Mouse (Mus musculus) lung, embryonic 16.5 days (tissue): ENCODE data around the gene Arhgef28. TPM values are rescaled to one million over a fixed set of nuclear protein-coding genes. Genes with fewer than 3 reads are reported as not detected.
"Not testable (repeated sequence)": the region's sequence is repeated elsewhere in the genome, so short reads cannot be mapped to it uniquely, and the experiment has no call there.

ENCODE experiments used
- ATAC-seq: fragments of 200-750 bp; cut with Nextera tagmentation; 2 replicates; pipeline ENCODE4 v1.8.0; 2017; ENCODE audit warnings: low read depth, mild to moderate bottlenecking, moderate library complexity
- H3K27ac ChIP-seq: fragments of 300-500 bp; sonication (generic); 2 replicates; pipeline ENCODE4 v1.5.1; 2014; ENCODE audit warnings: mild to moderate bottlenecking, control low read depth, low read length
- H3K27me3 ChIP-seq: fragments of 300-500 bp; sonication (generic); 2 replicates; pipeline ENCODE4 v1.6.1; 2014; ENCODE audit warnings: low read depth, low read length, mixed read lengths; ENCODE audit not compliant: control insufficient read depth, insufficient read depth
- H3K36me3 ChIP-seq: fragments of 300-500 bp; sonication (generic); 2 replicates; pipeline ENCODE4 v1.6.1; 2014; ENCODE audit warnings: low read length; ENCODE audit not compliant: control insufficient read depth, insufficient read depth
- H3K4me1 ChIP-seq: fragments of 300-500 bp; sonication (generic); replicated peaks from 2 replicates; pipeline ENCODE4 v1.6.1; 2014; ENCODE audit warnings: low read length, mixed read lengths; ENCODE audit not compliant: control insufficient read depth, insufficient read depth
- H3K4me2 ChIP-seq: fragments of 300-500 bp; sonication (generic); 2 replicates; pipeline ENCODE4 v1.6.1; 2014; ENCODE audit warnings: low read depth, low read length, control low read depth
- H3K4me3 ChIP-seq: fragments of 300-500 bp; sonication (generic); 2 replicates; pipeline ENCODE4 v1.5.1; 2014; ENCODE audit warnings: mild to moderate bottlenecking, low read length, control low read depth
- H3K9ac ChIP-seq: fragments of 300-500 bp; sonication (generic); 2 replicates; pipeline ENCODE4 v1.6.1; 2014; ENCODE audit warnings: low read length, control low read depth
- H3K9me3 ChIP-seq: fragments of 300-500 bp; sonication (generic); 2 replicates; pipeline ENCODE4 v1.6.1; 2016; ENCODE audit warnings: low read length; ENCODE audit not compliant: control insufficient read depth
- WGBS: fragments of 180-500 bp; shearing (Covaris S2); extraction: QIAGEN DNeasy Blood & Tissue Kit; methylation state at CpG from one replicate; pipeline ENCODE4 v1.1.7; 2014; 5-methylcytosine and 5-hydroxymethylcytosine counted together
- polyA plus RNA-seq: library from polyadenylated mRNA; unstranded; fragments of >200 nt; fragmentation: Nextera tagmentation; extraction: Ambion mirVana; gene quantifications from 2 replicates; pipeline ENCODE4 v1.2.1, GENCODE M21; 2015

Gene Arhgef28
- polyA plus RNA-seq, 1 experiment from 2014 or later = 21.7 TPM

DNA sequence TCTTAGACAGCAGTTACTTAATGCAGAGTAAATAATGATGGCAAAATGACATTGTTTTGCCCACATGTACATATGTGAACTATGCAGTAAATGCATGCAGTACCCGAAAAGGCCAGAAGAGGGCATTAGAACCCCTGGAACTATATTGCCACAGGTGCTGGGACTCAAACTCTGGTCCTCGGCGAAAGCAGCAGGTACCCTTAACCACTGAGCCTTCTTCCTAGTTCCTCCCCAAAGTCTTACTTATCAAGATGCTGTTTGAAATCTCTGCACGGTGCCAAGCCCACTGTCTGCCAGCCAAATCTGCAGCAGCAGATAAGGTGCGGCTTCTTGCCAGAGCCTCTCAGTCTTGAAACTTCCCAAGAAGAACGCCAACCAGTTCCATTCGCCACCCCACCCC is 181.1 kb downstream of the Arhgef28 start:
- Histone ChIP-seq H3K9me3 (no peaks in the 10 kb centered on the region), H3K9ac (no peak overlapping the region), H3K27ac (no peak overlapping the region), H3K4me3 (no peak overlapping the region), H3K4me1 (peaks cover 17% of the 10 kb centered on the region), H3K36me3 (no peaks in the 10 kb centered on the region), H3K4me2 (no peak overlapping the region), H3K27me3 (no peaks in the 10 kb centered on the region)
- ATAC-seq = no peak
- WGBS = 77% methylated on average over 7 of the region's 7 CpGs

GRCm38 (mm10) chr13:98024680-98025079 is 181.6 kb downstream of the Arhgef28 start:
- no peaks in the 10 kb centered on the region for H3K9me3 ChIP-seq
- H3K9ac ChIP-seq = no peak overlapping the region
- H3K36me3 ChIP-seq = no peaks in the 10 kb centered on the region
- 90% methylated on average over 12 of the region's 12 CpGs for WGBS
- H3K4me2 ChIP-seq = no peak overlapping the region
- no peak for ATAC-seq
- H3K4me3 ChIP-seq = no peak overlapping the region
- no peak overlapping the region for H3K27ac ChIP-seq
- H3K27me3 ChIP-seq = no peaks in the 10 kb centered on the region
- H3K4me1 ChIP-seq = peaks cover 17% of the 10 kb centered on the region

DNA sequence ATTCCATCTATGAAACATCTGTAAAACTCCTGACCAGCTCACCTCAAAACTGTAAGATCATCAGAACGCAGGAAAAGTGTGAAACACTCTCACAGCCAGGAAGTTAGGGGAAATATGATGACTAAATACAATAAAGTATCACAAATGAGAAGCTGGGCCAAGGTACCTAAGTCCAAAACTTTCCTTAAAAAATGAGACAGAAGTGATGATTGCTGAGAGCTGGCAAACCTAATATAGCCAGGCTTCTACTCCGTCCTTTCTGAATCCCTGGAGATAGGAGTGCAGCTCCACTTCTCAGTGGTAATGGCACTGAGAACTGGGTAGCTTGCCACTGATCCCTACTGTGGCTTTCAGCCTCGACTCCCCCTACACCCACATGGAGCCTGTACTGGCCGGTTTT is 184.3 kb downstream of the Arhgef28 start:
- Histone ChIP-seq H3K36me3 (no peaks in the 10 kb centered on the region), H3K27me3 (no peaks in the 10 kb centered on the region), H3K4me3 (no peak overlapping the region), H3K4me2 (no peak overlapping the region), H3K27ac (no peak overlapping the region), H3K9me3 (no peaks in the 10 kb centered on the region), H3K9ac (no peak overlapping the region), H3K4me1 (no peaks in the 10 kb centered on the region; the same call in 1 of the 2 replicates)
- ATAC-seq = no peak
- WGBS = 64% methylated on average over 4 of the region's 4 CpGs

GRCm38 (mm10) chr13:98018837-98019236 is 187.4 kb downstream of the Arhgef28 start:
- not testable (repeated sequence) for H3K4me3 ChIP-seq, H3K27ac ChIP-seq, H3K27me3 ChIP-seq, ATAC-seq, H3K4me2 ChIP-seq, H3K9me3 ChIP-seq, H3K36me3 ChIP-seq, H3K9ac ChIP-seq, H3K4me1 ChIP-seq
- 84% methylated on average over 8 of the region's 8 CpGs for WGBS

DNA sequence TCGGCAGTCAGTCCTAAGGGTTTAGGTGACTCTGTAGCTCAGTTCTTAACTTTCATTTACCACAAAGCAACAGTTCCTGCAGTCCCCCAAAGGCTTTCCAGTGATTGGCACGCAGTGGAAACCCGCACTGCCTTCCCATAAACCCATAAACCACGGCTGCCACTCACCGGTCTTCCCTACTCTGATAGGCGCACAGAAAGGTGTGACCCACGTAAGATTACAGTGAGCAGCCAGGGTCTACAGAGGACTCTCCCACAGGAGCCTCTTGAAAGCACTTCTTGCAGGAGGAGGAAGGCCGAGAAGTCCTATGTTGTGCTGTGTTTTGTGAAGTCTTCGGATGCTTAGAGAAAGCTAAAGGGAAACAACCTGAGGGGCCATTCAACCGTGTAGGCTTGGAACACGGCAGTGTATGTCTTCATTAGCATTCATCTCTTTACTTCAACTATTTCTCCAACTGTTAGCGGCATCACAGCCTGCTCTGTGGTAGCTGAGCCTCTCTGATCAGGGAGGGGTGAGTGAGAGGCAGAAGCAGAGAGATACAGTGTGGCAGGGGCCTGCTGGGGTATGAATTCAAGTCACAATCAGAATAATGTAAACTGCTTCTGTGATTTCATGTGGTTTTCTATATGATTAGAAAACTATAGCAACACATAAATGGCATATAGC is 189.2 kb downstream of the Arhgef28 start:
- H3K4me1 ChIP-seq = peaks cover 6% of the 10 kb centered on the region; the same call in 1 of the 2 replicates
- no peaks in the 10 kb centered on the region for H3K9me3 ChIP-seq
- peak overlapping the region; percentile 64 for H3K4me2 ChIP-seq
- peak; percentile 59 for ATAC-seq
- peak overlapping the region; percentile 45; the same call in 1 of the 2 replicates for H3K9ac ChIP-seq
- peak overlapping the region; percentile 44 for H3K4me3 ChIP-seq
- peaks cover 8% of the 10 kb centered on the region; the same call in 1 of the 2 replicates for H3K27me3 ChIP-seq
- H3K27ac ChIP-seq = no peak overlapping the region
- 33% methylated on average over 12 of the region's 12 CpGs for WGBS
- H3K36me3 ChIP-seq = no peaks in the 10 kb centered on the region

DNA sequence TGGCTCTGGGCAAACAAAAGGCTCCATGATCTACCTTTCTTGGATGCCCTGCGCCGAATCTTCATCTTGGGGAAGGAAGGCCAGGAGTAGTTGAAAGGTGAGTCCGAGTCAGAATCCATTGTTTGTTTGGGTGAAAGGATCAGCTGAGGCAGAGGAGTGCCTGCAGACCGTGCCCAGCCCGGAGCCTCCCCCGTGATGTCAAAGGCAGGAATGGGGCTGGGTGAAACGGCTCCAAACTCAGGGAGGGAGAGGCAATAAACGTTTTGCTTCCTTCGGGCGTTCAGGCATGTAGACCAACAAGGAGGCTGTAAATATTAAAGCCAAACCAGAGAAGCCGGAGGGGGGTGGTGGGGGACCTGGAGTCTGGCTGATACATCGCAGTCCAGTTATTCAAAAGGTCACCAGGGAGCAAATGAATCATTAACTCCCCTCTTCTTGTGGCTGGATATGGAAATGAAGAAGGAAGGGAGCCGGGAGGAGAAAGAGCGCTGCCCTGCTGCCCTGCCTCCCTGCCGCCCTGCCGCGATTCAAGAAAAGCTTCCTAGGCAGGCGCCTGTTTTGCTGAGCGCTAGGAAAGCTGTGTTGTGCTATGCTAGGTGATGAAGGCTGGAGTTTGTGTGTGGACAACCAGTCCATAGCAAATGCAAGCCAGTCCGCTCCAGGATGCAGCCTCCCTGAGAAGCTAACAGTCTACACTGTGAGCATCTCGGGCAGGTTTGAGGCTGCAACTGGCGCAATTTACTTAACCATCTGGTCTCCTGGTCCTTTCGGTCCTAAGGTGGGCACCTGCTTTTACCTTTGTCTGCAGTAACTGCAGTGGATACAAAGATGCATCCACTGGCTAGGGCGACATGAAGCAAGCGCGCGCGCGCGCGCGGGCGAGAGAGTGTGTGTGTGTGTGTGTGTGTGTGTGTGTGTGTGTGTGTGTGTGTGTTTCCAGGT is 190.0 kb downstream of the Arhgef28 start:
- peak overlapping the region; percentile 64 for H3K4me2 ChIP-seq
- H3K9me3 ChIP-seq = no peaks in the 10 kb centered on the region
- H3K27me3 ChIP-seq = peaks cover 8% of the 10 kb centered on the region; the same call in 1 of the 2 replicates
- no peak for ATAC-seq
- WGBS = 14% methylated on average over 33 of the region's 33 CpGs
- peak overlapping the region; percentile 44 for H3K4me3 ChIP-seq
- peaks cover 8% of the 10 kb centered on the region; the same call in 1 of the 2 replicates for H3K4me1 ChIP-seq
- H3K9ac ChIP-seq = peak overlapping the region; percentile 45
- H3K36me3 ChIP-seq = no peaks in the 10 kb centered on the region
- peak overlapping the region; percentile 57 for H3K27ac ChIP-seq

- no peak for ATAC-seq
- H3K4me1 ChIP-seq = peaks cover 8% of the 10 kb centered on the region; the same call in 1 of the 2 replicates
- no peaks in the 10 kb centered on the region for H3K9me3 ChIP-seq
- no peaks in the 10 kb centered on the region for H3K36me3 ChIP-seq
- no peak overlapping the region for H3K4me2 ChIP-seq
- H3K27me3 ChIP-seq = peaks cover 8% of the 10 kb centered on the region; the same call in 1 of the 2 replicates
- no peak overlapping the region for H3K4me3 ChIP-seq
- H3K9ac ChIP-seq = no peak overlapping the region
- H3K27ac ChIP-seq = peak overlapping the region; percentile 46
- 55% methylated on average over 3 of the region's 3 CpGs for WGBS
These were observed 191.3 kb downstream of the Arhgef28 start for GRCm38 (mm10) chr13:98014892-98015291.

GRCm38 (mm10) chr13:98013715-98014114 is 192.5 kb downstream of the Arhgef28 start:
- peaks cover 8% of the 10 kb centered on the region; the same call in 1 of the 2 replicates for H3K4me1 ChIP-seq
- WGBS = 61% methylated on average over 4 of the region's 4 CpGs
- H3K9me3 ChIP-seq = no peaks in the 10 kb centered on the region
- peak; percentile 62 for ATAC-seq
- H3K4me2 ChIP-seq = no peak overlapping the region
- peak overlapping the region; percentile 73 for H3K27ac ChIP-seq
- H3K9ac ChIP-seq = no peak overlapping the region
- no peak overlapping the region for H3K4me3 ChIP-seq
- no peaks in the 10 kb centered on the region for H3K36me3 ChIP-seq
- peaks cover 8% of the 10 kb centered on the region; the same call in 1 of the 2 replicates for H3K27me3 ChIP-seq

GRCm38 (mm10) chr13:98011931-98012341 is 194.3 kb downstream of the Arhgef28 start:
- Histone ChIP-seq H3K27ac (peak overlapping the region; percentile 41), H3K4me3 (no peak overlapping the region), H3K9me3 (no peaks in the 10 kb centered on the region), H3K36me3 (no peaks in the 10 kb centered on the region), H3K4me1 (peaks cover 8% of the 10 kb centered on the region; the same call in 1 of the 2 replicates), H3K9ac (no peak overlapping the region), H3K4me2 (no peak overlapping the region), H3K27me3 (peaks cover 8% of the 10 kb centered on the region; the same call in 1 of the 2 replicates)
- 34% methylated on average over 6 of the region's 6 CpGs for WGBS
- ATAC-seq = no peak
